Mouse (Mus musculus) heart, embryonic 11.5 days (tissue): Measurements from ENCODE around the gene Dpy30. TPM values are rescaled to one million over a fixed set of nuclear protein-coding genes. Genes with fewer than 3 reads are reported as not detected.
"Not testable (repeated sequence)": the region's sequence is repeated elsewhere in the genome, so short reads cannot be mapped to it uniquely, and the experiment has no call there.

Experiments used
- ATAC-seq: fragments of 200-750 bp; cut with Nextera tagmentation; replicated peaks from 2 replicates; pipeline ENCODE4 v1.8.0; 2017; ENCODE audit warnings: moderate library complexity; ENCODE audit not compliant: insufficient number of reproducible peaks, low FRiP score, low TSS enrichment
- H3K27ac ChIP-seq: fragments of 300-500 bp; sonication (generic); 2 replicates; pipeline ENCODE4 v1.5.1; 2014; ENCODE audit warnings: mild to moderate bottlenecking, low read depth, low read length
- H3K27me3 ChIP-seq: fragments of 300-500 bp; sonication (generic); 2 replicates; pipeline ENCODE4 v1.6.1; 2014; ENCODE audit warnings: mild to moderate bottlenecking, low read length, mixed read lengths; ENCODE audit not compliant: control insufficient read depth, insufficient read depth
- H3K36me3 ChIP-seq: fragments of 300-500 bp; sonication (generic); 2 replicates; pipeline ENCODE4 v1.6.1; 2014; ENCODE audit warnings: mild to moderate bottlenecking, low read length, moderate library complexity, mixed read lengths; ENCODE audit not compliant: control insufficient read depth, insufficient read depth
- H3K4me1 ChIP-seq: fragments of 300-500 bp; sonication (generic); 2 replicates; pipeline ENCODE4 v1.6.1; 2014; ENCODE audit warnings: low read length; ENCODE audit not compliant: control insufficient read depth, insufficient read depth
- H3K4me2 ChIP-seq: fragments of 300-500 bp; sonication (generic); 2 replicates; pipeline ENCODE4 v1.6.1; 2014; ENCODE audit warnings: mild to moderate bottlenecking, moderate library complexity
- H3K4me3 ChIP-seq: fragments of 300-500 bp; sonication (generic); 2 replicates; pipeline ENCODE4 v1.5.1; 2014; ENCODE audit warnings: low read depth, low read length
- H3K9ac ChIP-seq: fragments of 300-500 bp; sonication (generic); 2 replicates; pipeline ENCODE4 v1.6.1; 2014; ENCODE audit warnings: mild to moderate bottlenecking, low read depth, low read length, moderate library complexity
- H3K9me3 ChIP-seq: fragments of 300-500 bp; sonication (generic); replicated peaks from 2 replicates; pipeline ENCODE4 v1.6.1; 2016; ENCODE audit warnings: low read length; ENCODE audit not compliant: control insufficient read depth
- WGBS: fragments of 180-500 bp; shearing (Covaris S2); extraction: QIAGEN DNeasy Blood & Tissue Kit; methylation state at CpG from one replicate; pipeline ENCODE4 v1.1.7; 2014; ENCODE audit not compliant: insufficient replicate concordance; 5-methylcytosine and 5-hydroxymethylcytosine counted together
- polyA plus RNA-seq: library from polyadenylated mRNA; unstranded; fragments of >200 nt; fragmentation: Nextera tagmentation; extraction: Ambion mirVana; gene quantifications from 2 replicates; pipeline ENCODE4 v1.2.1, GENCODE M21; 2014

Gene Dpy30
- 200 and 209 TPM in 2 replicates for polyA plus RNA-seq

DNA sequence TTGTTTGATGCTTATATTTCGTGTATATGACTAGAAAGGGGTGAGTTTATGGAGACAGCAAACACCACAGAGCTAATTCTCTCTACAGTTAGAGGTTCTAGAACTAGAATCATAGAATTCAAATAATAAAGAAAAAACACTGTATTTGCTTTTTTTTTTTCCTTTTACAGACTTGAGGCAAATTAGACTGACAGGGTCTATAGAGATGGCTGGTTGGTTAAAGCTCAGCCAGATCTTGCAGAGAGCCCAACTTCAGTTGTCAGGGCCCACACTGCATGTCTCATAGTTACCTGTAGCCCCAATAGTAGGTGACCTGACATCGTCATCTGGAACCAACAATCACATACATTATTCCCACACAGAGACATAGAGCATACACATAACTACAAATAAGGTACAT, at the start of gene Dpy30:
Gene Dpy30 (minus strand): TSS at position 101 of the 400 bp plus-strand sequence.
- Histone ChIP-seq H3K9ac (no peak within 1 kb of the TSS), H3K4me1 (no peaks in the 10 kb centered on the region), H3K27ac (no peak within 1 kb of the TSS), H3K9me3 (no peaks in the 10 kb centered on the region), H3K4me3 (no peak within 1 kb of the TSS), H3K4me2 (no peak within 1 kb of the TSS), H3K36me3 (no peaks in the 10 kb centered on the region), H3K27me3 (no peaks in the 10 kb centered on the region)
- WGBS, result 74% methylated on average over 2 of the region's 2 CpGs
- ATAC-seq, result no peak

DNA sequence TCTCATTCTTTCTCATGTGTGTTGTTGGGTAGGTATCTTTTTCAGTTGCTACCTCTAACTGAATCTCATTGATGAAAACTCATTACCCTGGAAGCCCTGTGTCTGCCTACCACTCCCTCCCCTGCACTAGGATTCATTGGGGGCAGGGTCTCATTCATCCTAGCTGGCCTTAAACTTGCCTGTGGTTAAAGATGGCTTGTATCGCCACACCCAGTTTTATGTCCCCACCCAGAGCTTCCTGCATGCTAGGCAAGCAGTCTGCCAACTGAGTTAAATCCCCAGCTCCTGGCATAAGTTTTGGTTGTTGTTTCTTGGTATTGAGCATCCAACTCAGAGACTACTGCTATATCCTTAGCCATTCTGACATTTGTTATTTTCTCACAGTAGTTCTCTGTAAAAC, 39.8 kb upstream of the Dpy30 start:
- no peak for ATAC-seq
- Histone ChIP-seq H3K36me3 (peaks cover 10% of the 10 kb centered on the region; the same call in 1 of the 2 replicates), H3K4me3 (no peak overlapping the region), H3K4me1 (no peaks in the 10 kb centered on the region), H3K9me3 (no peaks in the 10 kb centered on the region), H3K27me3 (no peaks in the 10 kb centered on the region), H3K9ac (no peak overlapping the region), H3K4me2 (no peak overlapping the region), H3K27ac (no peak overlapping the region)
- WGBS, result 78% methylated on average over 1 of the region's 1 CpGs

DNA sequence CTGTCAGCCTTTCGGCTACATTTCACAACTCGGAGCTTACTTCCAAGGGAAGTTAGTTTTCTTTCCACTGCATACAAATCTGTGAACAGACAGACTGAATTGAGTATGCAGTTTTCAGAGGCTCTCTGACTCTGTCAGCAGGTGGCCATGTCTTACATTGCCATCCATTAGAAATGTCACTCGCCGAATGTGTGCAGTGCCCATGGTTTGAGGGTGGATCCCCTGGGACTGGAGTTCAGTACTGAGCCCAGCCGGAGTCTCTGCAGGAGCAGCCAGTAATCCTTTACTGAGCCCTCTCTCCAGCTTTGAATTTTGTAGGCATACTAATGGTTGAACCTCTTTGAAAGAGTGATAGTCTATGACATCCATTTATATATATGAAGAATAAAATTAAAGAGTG, 17.4 kb upstream of the Dpy30 start:
- Histone ChIP-seq H3K36me3 (0 out of 2 replicates have a peak, but pooled peaks cover 6% of the 10 kb centered on the region), H3K4me1 (peaks cover 16% of the 10 kb centered on the region), H3K27ac (no peak overlapping the region), H3K27me3 (no peaks in the 10 kb centered on the region), H3K4me3 (no peak overlapping the region), H3K4me2 (peak overlapping the region; percentile 80), H3K9ac (no peak overlapping the region), H3K9me3 (no peaks in the 10 kb centered on the region)
- no peak for ATAC-seq
- WGBS, result 73% methylated on average over 5 of the region's 5 CpGs

DNA sequence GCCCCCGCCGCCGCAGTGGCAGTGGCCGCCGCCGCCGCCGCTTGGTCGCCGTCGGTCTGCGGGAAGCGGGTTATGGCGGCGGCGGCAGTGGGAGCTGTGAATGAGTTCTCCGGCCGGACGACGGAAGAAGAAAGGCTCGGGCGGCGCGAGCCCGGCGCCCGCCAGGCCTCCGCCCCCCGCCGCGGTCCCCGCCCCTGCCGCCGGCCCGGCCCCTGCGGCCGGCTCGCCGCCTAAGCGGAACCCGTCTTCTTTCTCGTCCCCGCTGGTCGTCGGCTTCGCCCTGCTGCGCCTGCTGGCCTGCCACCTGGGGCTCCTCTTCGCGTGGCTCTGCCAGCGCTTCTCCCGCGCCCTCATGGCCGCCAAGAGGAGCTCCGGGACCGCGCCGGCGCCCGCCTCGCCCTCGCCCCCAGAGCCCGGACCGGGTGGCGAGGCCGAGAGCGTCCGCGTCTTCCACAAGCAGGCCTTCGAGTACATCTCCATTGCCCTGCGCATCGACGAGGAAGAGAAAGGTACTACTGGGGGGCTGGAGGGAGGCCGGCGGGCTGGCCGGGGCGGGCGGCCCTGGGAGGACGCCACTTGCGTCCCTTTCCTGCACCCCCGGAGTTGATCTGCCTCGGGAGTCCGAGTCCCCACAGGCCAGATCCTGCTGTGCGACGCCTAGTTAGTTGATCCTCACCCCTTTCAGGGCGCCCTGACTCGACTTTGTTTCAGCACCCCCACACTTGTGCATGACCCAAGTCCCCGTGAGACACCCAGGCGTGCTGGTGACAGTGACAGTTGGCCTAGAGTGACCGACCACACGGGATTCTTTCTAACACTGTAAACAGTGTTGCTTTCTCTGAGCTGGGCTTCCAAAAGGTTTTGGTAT, 15.4 kb upstream of the Dpy30 start, which contains the start of gene Spast:
Gene Spast (plus strand): TSS at position 51 of the 868 bp plus-strand sequence.
- Histone ChIP-seq H3K9me3 (no peaks in the 10 kb centered on the region), H3K27ac (peak within 1 kb of the TSS; percentile 98), H3K36me3 (0 out of 2 replicates have a peak, but pooled peaks cover 6% of the 10 kb centered on the region), H3K4me2 (peak within 1 kb of the TSS; percentile 80), H3K4me3 (peak within 1 kb of the TSS; percentile 98), H3K27me3 (no peaks in the 10 kb centered on the region), H3K4me1 (peaks cover 16% of the 10 kb centered on the region), H3K9ac (peak within 1 kb of the TSS; percentile 99)
- WGBS, result under 1% methylated on average over 58 of the region's 90 CpGs
- peak; percentile 85 for ATAC-seq

DNA sequence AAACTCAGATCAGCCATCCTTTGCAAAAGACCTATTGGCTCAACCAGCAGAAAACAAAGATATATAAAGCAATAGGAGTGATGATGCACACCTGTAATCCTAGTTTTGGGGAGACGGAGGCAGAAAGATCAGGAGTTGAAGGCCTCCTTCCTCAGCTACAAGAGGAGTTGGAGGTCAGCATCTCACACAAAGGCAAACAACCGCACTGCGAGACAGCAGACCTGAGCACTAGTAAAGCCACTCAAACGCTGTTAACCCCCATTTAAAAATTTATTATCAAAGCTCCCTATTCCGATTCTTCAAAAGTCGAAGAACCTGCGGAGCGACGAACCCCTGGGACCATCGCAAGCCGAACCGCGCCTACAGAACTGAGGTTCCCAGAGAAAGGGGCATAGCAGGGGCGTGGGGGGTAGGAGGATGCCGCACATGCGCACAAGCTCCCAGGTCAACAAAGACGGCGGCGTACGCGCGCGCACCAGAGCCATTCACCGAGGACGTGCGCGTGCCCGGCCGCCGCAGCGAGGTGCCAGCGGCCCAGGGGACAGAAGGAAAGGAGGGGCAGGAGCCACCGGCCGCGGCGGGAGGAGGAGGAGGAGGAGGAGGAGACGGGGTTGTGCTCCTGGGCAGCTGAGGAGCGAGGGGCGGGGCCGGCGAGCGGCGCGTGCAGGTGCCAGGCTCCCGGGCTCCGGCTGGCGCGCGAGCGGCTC, 14.6 kb upstream of the Dpy30 start:
- peak overlapping the region; percentile 80 for H3K4me2 ChIP-seq
- peak overlapping the region; percentile 98 for H3K27ac ChIP-seq
- H3K4me1 ChIP-seq, result peaks cover 16% of the 10 kb centered on the region
- WGBS, result under 1% methylated on average over 38 of the region's 50 CpGs
- peak overlapping the region; percentile 99 for H3K9ac ChIP-seq
- peak overlapping the region; percentile 98 for H3K4me3 ChIP-seq
- no peaks in the 10 kb centered on the region for H3K27me3 ChIP-seq
- no peaks in the 10 kb centered on the region for H3K36me3 ChIP-seq
- no peaks in the 10 kb centered on the region for H3K9me3 ChIP-seq
- peak; percentile 94 for ATAC-seq

DNA sequence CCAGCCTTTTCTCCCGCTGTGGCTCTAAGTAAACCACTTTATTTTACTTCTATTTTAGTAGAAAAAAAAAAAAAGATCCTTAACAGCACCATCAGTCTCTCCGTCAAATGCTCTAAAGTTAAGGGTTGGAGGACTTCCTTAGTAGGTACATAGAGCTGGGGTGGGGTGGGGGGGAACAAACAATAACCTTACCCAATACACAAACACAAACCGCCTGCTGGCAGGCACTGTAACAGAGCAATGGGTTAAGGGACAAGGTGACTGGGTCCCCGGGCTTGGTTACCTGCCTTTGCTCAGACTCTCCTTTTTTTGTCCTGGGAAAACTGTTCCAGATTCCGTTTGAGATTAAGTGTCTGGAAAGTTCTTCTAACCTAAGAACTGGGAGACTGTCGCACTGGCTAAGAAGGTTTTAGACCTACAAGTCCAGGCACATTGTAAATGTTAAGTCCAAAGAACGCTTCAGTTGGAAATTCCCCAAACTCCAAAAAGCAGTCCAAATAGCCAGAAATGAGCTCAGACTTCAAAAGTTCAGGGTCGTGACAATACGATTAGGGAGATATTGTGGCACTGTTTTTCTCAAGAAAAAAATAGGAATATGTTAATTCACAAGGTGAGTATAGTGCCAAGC, 7.4 kb upstream of the Dpy30 start:
- no peak overlapping the region for H3K4me3 ChIP-seq
- no peak overlapping the region for H3K4me2 ChIP-seq
- no peak overlapping the region for H3K9ac ChIP-seq
- WGBS, result 68% methylated on average over 9 of the region's 9 CpGs
- H3K27me3 ChIP-seq, result no peaks in the 10 kb centered on the region
- no peaks in the 10 kb centered on the region for H3K36me3 ChIP-seq
- H3K27ac ChIP-seq, result no peak overlapping the region
- no peaks in the 10 kb centered on the region for H3K9me3 ChIP-seq
- ATAC-seq, result no peak
- H3K4me1 ChIP-seq, result no peaks in the 10 kb centered on the region

DNA sequence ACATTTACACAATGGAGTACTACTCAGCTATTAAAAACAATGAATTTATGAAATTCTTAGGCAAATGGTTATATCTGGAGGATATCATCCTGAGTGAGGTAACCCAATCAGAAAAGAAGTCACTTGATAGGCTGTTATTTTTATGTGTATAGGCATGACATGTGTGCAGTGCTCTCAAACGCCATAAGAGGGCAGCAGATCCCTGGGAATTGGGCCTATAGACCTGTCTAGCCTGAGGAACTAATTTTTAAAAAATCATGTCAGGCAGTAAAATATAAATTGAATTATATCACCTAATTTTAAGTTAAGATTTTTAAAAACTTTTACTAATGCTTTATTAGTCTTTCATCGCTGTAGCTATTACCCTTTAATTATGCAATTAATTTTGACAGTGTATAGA, 4.4 kb upstream of the Dpy30 start:
- not testable (repeated sequence) for H3K4me2 ChIP-seq, H3K36me3 ChIP-seq, H3K9ac ChIP-seq, H3K4me3 ChIP-seq, H3K27ac ChIP-seq, H3K27me3 ChIP-seq, H3K4me1 ChIP-seq, ATAC-seq, H3K9me3 ChIP-seq
- WGBS, result 40% methylated on average over 2 of the region's 2 CpGs

DNA sequence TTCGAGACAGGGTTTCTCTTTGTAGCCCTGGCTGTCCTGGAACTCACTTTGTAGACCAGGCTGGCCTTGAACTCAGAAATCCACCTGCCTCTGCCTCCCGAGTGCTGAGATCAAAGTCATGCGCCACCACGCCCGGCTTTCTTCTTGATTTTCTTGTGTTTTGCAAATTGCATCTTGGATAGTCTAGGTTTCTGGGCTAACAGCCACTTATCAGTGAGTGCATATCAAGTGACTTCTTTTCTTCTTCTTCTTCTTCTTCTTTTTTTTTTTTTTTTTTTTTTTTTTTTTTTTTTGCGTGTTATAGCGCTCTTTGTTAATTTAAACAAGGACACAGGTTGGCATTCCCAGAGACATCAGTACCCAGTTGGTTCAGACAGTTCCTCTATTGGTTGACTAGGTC, 3.5 kb upstream of the Dpy30 start:
- not testable (repeated sequence) for H3K9ac ChIP-seq, H3K27ac ChIP-seq, ATAC-seq, H3K27me3 ChIP-seq, H3K9me3 ChIP-seq, H3K4me2 ChIP-seq, H3K4me3 ChIP-seq, H3K36me3 ChIP-seq, H3K4me1 ChIP-seq
- whole genome bisulfite sequencing, result 77% methylated on average over 7 of the region's 7 CpGs
